In the genomic region with DNA sequence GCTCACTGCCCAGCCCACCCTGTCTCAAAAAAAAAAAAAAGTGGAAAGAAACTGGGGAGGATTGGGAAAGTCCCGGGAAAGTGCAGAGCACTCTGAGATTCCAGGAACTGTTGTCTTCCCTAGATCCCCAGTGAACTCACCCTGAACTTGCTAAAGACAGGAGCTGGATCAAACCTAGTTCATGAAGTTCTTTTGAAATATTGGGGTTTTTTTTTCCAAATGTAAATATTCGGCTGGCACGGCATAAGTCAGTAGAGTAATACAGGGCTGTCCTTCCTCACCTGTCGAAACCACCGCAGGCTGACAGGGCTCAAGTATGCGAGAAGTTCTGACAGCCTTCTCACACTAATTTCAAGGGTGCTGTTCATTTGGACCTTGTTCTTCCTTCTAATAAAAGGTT, we compare ENCODE assay signal across 18 mouse cellular contexts. TPM values are rescaled to one million over a fixed set of nuclear protein-coding genes. Genes with fewer than 3 reads are reported as not detected.
"Had no signal": no experiment of that assay in that cellular context is flagged by ENCODE, and none has a peak within 500 bp of the region (broad histone marks: within the 10 kb centered on the region; RNA-seq: fewer than 3 reads in every experiment).

No protein-coding gene starts in this region.

- H3K4me2 ChIP-seq: lung, embryonic 15.5 days; midbrain, embryonic 11.5 days; midbrain, embryonic 13.5 days; midbrain, embryonic 15.5 days; neural tube, embryonic 12.5 days; stomach, embryonic 15.5 days had no signal

- DNase-seq: liver, postnatal 0 days; lung, adult 2 months; lung, postnatal 14 days; lung, postnatal 36 days; right cerebral cortex, postnatal 14 days; thymus, adult 2 months; thymus, postnatal 25 days; thymus, postnatal 4 days had no signal

- ATAC-seq: liver, postnatal 0 days; midbrain, embryonic 13.5 days; midbrain, embryonic 15.5 days had no signal

- H3K36me3 ChIP-seq: lung, embryonic 15.5 days; midbrain, embryonic 13.5 days; midbrain, embryonic 15.5 days; neural tube, embryonic 12.5 days; stomach, embryonic 15.5 days had no signal

- H3K9ac ChIP-seq: liver, postnatal 0 days; lung, embryonic 15.5 days; midbrain, embryonic 13.5 days; midbrain, embryonic 15.5 days; neural tube, embryonic 12.5 days; stomach, embryonic 15.5 days had no signal

- H3K27me3 ChIP-seq: lung, embryonic 15.5 days; megakaryocyte, embryonic 14.5 days; midbrain, embryonic 13.5 days; midbrain, embryonic 15.5 days; neural tube, embryonic 12.5 days; stomach, embryonic 15.5 days had no signal

- H3K27ac ChIP-seq: lung, embryonic 15.5 days; macrophage; midbrain, embryonic 13.5 days; midbrain, embryonic 15.5 days; neural tube, embryonic 12.5 days; stomach, embryonic 15.5 days; stomach, postnatal 0 days had no signal

- H3K4me1 ChIP-seq: lung, embryonic 15.5 days; midbrain, embryonic 13.5 days; midbrain, embryonic 15.5 days; neural tube, embryonic 12.5 days; stomach, embryonic 15.5 days had no signal

- H3K9me3 ChIP-seq: lung, embryonic 15.5 days; midbrain, embryonic 13.5 days; midbrain, embryonic 15.5 days; neural tube, embryonic 12.5 days; stomach, embryonic 15.5 days had no signal

- H3K4me3 ChIP-seq: lung, embryonic 15.5 days; megakaryocyte, embryonic 14.5 days; midbrain, embryonic 13.5 days; midbrain, embryonic 15.5 days; neural tube, embryonic 12.5 days; stomach, embryonic 15.5 days had no signal

RNA-seq across cellular contexts. Expression of gene Bcl2l14, which starts 38.5 kb away (rescaled TPM):
- total RNA-seq: midbrain, postnatal 0 days had no signal
- polyA plus RNA-seq: midbrain, embryonic 11.5 days; midbrain, embryonic 13.5 days; midbrain, postnatal 0 days had no signal
